Mouse (Mus musculus): ENCODE measurements around the gene Ptpn1.

DNA sequence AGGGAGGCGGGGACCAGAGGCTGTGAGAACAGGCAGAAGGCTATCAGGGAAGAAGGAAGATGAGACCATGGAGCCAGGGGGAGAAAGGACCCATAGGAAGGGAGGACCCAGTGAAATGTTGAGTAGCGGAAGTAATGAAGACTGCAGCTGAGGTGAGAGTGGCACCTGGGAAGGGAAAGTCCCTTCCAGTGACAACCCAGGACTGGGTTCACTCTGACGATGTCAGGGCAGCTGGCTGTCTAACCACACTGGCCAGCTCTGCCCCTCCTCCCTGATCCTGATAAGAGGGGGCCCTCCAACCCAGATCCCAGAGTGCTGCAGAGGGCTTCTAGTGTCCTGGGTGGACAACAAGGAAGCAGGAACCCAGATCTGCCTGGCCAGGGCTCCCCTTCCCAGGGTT is 65.7 kb downstream of the Ptpn1 start:
- TF ChIP-seq CTCF (IDR thresholded peaks at IDR 0.05; ENCODE audit: borderline replicate concordance, insufficient read depth, low read length) (no peak), POLR2A (IDR thresholded peaks at IDR 0.05; ENCODE audit: low read depth, low read length) (no peak)

Measured in embryonic fibroblast, embryonic 13.5 days (primary cell).